ENCODE assay signal across 9 mouse cellular contexts in genomic region chrX:139751855-139752254, GRCm38 (mm10). TPM values are rescaled to one million over a fixed set of nuclear protein-coding genes. Genes with fewer than 3 reads are reported as not detected.
DNase-seq lines count a peak whose midpoint lies in the region; ATAC-seq lines count a peak whose summit lies in the region.
"Had no signal": no experiment of that assay in that cellular context is flagged by ENCODE, and none has a peak within 500 bp of the region (broad histone marks: within the 10 kb centered on the region; RNA-seq: fewer than 3 reads in every experiment).

No protein-coding gene starts in this region.

- H3K9ac ChIP-seq in intestine, embryonic 14.5 days (ENCODE audit: low read length): no peak overlapping the region
- H3K9ac ChIP-seq in intestine, embryonic 16.5 days (ENCODE audit: low read depth, low read length): no peak overlapping the region
- H3K9ac ChIP-seq: lung, embryonic 15.5 days had no signal

- no peak overlapping the region for H3K27ac ChIP-seq in intestine, embryonic 14.5 days (ENCODE audit: low read depth)
- H3K27ac ChIP-seq in intestine, embryonic 16.5 days (ENCODE audit: low read length): no peak overlapping the region
- H3K27ac ChIP-seq: lung, embryonic 15.5 days had no signal

- H3K4me1 ChIP-seq in intestine, embryonic 14.5 days (replicated peaks; ENCODE audit: control insufficient read depth, insufficient read depth, low read length): no peaks in the 10 kb centered on the region
- H3K4me1 ChIP-seq in intestine, embryonic 16.5 days (ENCODE audit: control insufficient read depth, insufficient read depth, low read length): no peaks in the 10 kb centered on the region
- H3K4me1 ChIP-seq: lung, embryonic 15.5 days had no signal

- ATAC-seq in intestine, embryonic 14.5 days (replicated peaks; ENCODE audit: low FRiP score, low TSS enrichment, low read depth): no peak
- ATAC-seq in intestine, embryonic 16.5 days: no peak
- peak; percentile 83 for ATAC-seq in megakaryocyte progenitor cell, adult 5-6 weeks (replicated peaks; ENCODE audit: poor library complexity)
- ATAC-seq in activated CD4-positive, CD25-positive, alpha-beta regulatory T cell, adult 4 months: no peak

- H3K4me3 ChIP-seq in intestine, embryonic 14.5 days (ENCODE audit: low read depth, low read length): no peak overlapping the region
- no peak overlapping the region for H3K4me3 ChIP-seq in intestine, embryonic 16.5 days (ENCODE audit: low read length)
- H3K4me3 ChIP-seq: lung, embryonic 15.5 days had no signal

- DNase-seq in intestine, embryonic 14.5 days (ENCODE audit: low spot score): peak; percentile 57
- peak; percentile 60 to 63 for DNase-seq in B cell, adult 2 months
- peak; percentile 59 for DNase-seq in NIH3T3 (ENCODE audit: low read depth)
- DNase-seq in cerebellum, postnatal 25 days: peak; percentile 41 to 75
- DNase-seq in kidney, postnatal 10 days: peak; percentile 74

- WGBS in intestine, embryonic 14.5 days: 0% methylated on average over 1 of the region's 1 CpGs
- 4% methylated on average over 1 of the region's 1 CpGs for WGBS in intestine, embryonic 16.5 days

- H3K9me3 ChIP-seq in intestine, embryonic 14.5 days (ENCODE audit: control insufficient read depth, low read length): no peaks in the 10 kb centered on the region
- H3K9me3 ChIP-seq in intestine, embryonic 16.5 days (ENCODE audit: control insufficient read depth, low read length): no peaks in the 10 kb centered on the region
- H3K9me3 ChIP-seq: lung, embryonic 15.5 days had no signal

- no peaks in the 10 kb centered on the region for H3K36me3 ChIP-seq in intestine, embryonic 14.5 days (ENCODE audit: control insufficient read depth, insufficient read depth, low read length)
- H3K36me3 ChIP-seq in intestine, embryonic 16.5 days (ENCODE audit: control insufficient read depth, insufficient read depth, low read length): no peaks in the 10 kb centered on the region
- H3K36me3 ChIP-seq: lung, embryonic 15.5 days had no signal

- no peak overlapping the region for H3K4me2 ChIP-seq in intestine, embryonic 14.5 days (ENCODE audit: low read length)
- no peak overlapping the region for H3K4me2 ChIP-seq in intestine, embryonic 16.5 days (ENCODE audit: low read depth, low read length)
- H3K4me2 ChIP-seq: lung, embryonic 15.5 days had no signal

- H3K27me3 ChIP-seq in intestine, embryonic 14.5 days (replicated peaks; ENCODE audit: control insufficient read depth, insufficient read depth, low read length): no peaks in the 10 kb centered on the region
- H3K27me3 ChIP-seq in intestine, embryonic 16.5 days (replicated peaks; ENCODE audit: control insufficient read depth, insufficient read depth, low read length): no peaks in the 10 kb centered on the region
- H3K27me3 ChIP-seq: lung, embryonic 15.5 days had no signal

RNA-seq across cellular contexts. Expression of gene Ripply1, which starts 30.3 kb away (rescaled TPM):
- not detected in 2 replicates for polyA plus RNA-seq in intestine, embryonic 14.5 days (2014; fragmentation: Nextera tagmentation; extraction: Ambion mirVana)
- polyA plus RNA-seq in intestine, embryonic 16.5 days (2015; fragmentation: Nextera tagmentation; extraction: Ambion mirVana): not detected in 2 replicates
- total RNA-seq in megakaryocyte progenitor cell, adult 5-6 weeks (2015): not detected in 2 replicates
- not detected in 2 replicates for total RNA-seq in megakaryocyte progenitor cell, adult 5-6 weeks (2017)
- not detected for polyA plus RNA-seq in activated CD4-positive, CD25-positive, alpha-beta regulatory T cell, adult 4 months (2017; shearing (Covaris generic))
- polyA plus RNA-seq: lung, embryonic 15.5 days had no signal

RNA-seq across cellular contexts. Expression of gene Gm15013, which starts 37.6 kb away (rescaled TPM):
- polyA plus RNA-seq in intestine, embryonic 14.5 days (2014; fragmentation: Nextera tagmentation; extraction: Ambion mirVana): not detected in 2 replicates
- 0.29 and 0.50 TPM in 2 replicates for polyA plus RNA-seq in intestine, embryonic 16.5 days (2015; fragmentation: Nextera tagmentation; extraction: Ambion mirVana)
- total RNA-seq in megakaryocyte progenitor cell, adult 5-6 weeks (2015): 0.42 and 0.59 TPM in 2 replicates
- 0.74 and 0.75 TPM in 2 replicates for total RNA-seq in megakaryocyte progenitor cell, adult 5-6 weeks (2017)
- polyA plus RNA-seq in activated CD4-positive, CD25-positive, alpha-beta regulatory T cell, adult 4 months (2017; shearing (Covaris generic)): 1 to 10 TPM in 1 of 2 experiments, under 1 TPM in 1; 0.70 to 1.8 TPM
- polyA plus RNA-seq: lung, embryonic 15.5 days had no signal

RNA-seq across cellular contexts. Expression of gene Cldn2, which starts 48.8 kb away (rescaled TPM):
- polyA plus RNA-seq in intestine, embryonic 14.5 days (2014; fragmentation: Nextera tagmentation; extraction: Ambion mirVana): 5.1 and 8.7 TPM in 2 replicates
- 88.3 and 108 TPM in 2 replicates for polyA plus RNA-seq in intestine, embryonic 16.5 days (2015; fragmentation: Nextera tagmentation; extraction: Ambion mirVana)
- total RNA-seq in megakaryocyte progenitor cell, adult 5-6 weeks (2015): not detected in 2 replicates
- total RNA-seq in megakaryocyte progenitor cell, adult 5-6 weeks (2017): not detected in 2 replicates
- polyA plus RNA-seq in activated CD4-positive, CD25-positive, alpha-beta regulatory T cell, adult 4 months (2017; shearing (Covaris generic)): not detected
